Mouse (Mus musculus): ENCODE measurements around the gene Rnf185. TPM values are rescaled to one million over a fixed set of nuclear protein-coding genes. Genes with fewer than 3 reads are reported as not detected.

The Rnf185 gene
- polyA plus RNA-seq, 1 experiment from 2014 or later, result 39.5 TPM

DNA sequence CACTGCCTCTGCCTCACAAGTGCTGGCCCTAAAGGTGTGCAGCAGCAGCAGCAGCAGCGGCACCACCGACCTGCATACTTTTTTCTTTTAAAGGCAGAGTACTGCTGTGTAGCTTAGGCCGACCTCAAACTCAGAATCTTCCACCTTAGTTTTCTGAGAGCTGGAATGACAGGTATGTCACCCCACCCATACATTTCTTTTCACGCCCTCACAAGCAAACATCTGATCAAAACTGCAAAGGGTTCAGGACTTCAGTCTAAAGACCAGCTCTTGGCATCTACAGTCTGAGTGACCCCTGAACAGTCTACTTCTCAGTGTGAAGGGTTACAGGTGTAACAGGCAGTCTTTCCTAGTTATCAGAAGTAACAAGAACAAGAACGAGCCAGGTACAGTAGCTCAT is 61.4 kb downstream of the Rnf185 start:
- Histone ChIP-seq H3K4me2 (replicated peaks) (no peak overlapping the region), H3K36me3 (no peaks in the 10 kb centered on the region; the same call in 1 of the 2 replicates), H3K9ac (no peak overlapping the region), H3K4me1 (0 out of 2 replicates have a peak, but pooled peaks cover 3% of the 10 kb centered on the region), H3K4me3 (no peak overlapping the region), H3K9me3 (no peaks in the 10 kb centered on the region), H3K27ac (no peak overlapping the region), H3K27me3 (no peaks in the 10 kb centered on the region)
- ATAC-seq (ENCODE audit: insufficient number of reproducible peaks, insufficient read depth, low FRiP score, low TSS enrichment), result no peak
- WGBS, result 89% methylated on average over 5 of the region's 5 CpGs

DNA sequence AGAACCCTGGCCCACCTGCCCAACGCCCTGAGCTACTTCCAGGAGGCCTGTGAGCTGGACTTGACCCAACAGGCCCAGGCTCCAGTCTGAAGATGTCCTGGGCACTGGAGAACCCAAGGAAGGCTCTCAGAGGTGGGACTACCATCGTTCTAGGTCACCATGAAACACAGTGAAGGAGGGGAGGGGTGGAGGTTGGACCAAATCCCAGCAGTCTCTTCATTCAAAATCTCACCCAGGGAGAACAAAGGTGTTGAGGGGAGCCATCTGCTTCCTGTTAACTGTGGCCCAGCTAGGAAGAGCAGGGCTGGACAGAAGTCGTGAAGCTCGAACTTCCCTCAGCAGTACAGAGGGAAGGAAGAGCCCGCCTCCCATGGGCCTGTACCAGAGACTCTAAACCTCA is 62.2 kb downstream of the Rnf185 start:
- no peaks in the 10 kb centered on the region for H3K9me3 ChIP-seq
- H3K4me1 ChIP-seq, result 0 out of 2 replicates have a peak, but pooled peaks cover 3% of the 10 kb centered on the region
- ATAC-seq (ENCODE audit: insufficient number of reproducible peaks, insufficient read depth, low FRiP score, low TSS enrichment), result no peak
- H3K27me3 ChIP-seq, result no peaks in the 10 kb centered on the region
- WGBS, result 57% methylated on average over 5 of the region's 5 CpGs
- no peak overlapping the region for H3K4me2 ChIP-seq (replicated peaks)
- no peak overlapping the region for H3K27ac ChIP-seq
- H3K9ac ChIP-seq, result no peak overlapping the region
- no peaks in the 10 kb centered on the region for H3K36me3 ChIP-seq
- no peak overlapping the region for H3K4me3 ChIP-seq

DNA sequence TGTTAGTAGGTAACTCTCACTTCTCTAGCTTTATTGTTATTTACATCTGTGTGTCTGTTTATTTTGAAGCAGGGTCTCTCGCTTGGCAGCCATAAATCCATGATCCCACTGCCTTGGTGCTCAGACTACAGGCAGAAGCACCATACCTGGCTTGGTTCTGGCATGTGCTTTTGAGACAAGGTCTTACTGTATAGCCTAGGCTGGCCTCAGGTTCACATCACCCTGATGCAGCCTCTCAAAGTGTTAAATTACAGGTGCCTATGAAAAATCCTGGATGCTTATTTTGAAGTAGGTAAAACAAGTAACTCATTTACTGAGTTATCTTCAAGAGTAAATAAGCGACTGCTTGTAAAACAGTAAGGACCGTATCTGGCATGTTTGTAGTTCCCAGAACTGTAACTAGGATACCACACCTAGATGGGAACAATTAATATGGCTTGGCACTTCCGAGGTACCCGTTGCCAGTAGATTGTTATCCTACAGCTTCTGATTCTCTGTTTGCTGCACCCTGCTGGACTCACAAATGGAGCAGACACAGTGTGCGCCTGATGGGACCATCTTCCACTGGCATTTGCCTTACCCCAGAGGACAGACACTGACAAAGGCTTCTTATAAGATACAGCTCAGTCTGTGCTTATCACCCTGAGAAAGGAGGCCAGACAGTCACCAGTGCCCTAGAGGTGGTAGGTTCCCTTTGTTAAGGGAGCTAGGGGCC is 64.5 kb downstream of the Rnf185 start:
- 0 out of 2 replicates have a peak, but pooled peaks cover 3% of the 10 kb centered on the region for H3K36me3 ChIP-seq
- no peak overlapping the region for H3K9ac ChIP-seq
- no peaks in the 10 kb centered on the region for H3K4me1 ChIP-seq
- no peak overlapping the region for H3K4me2 ChIP-seq (replicated peaks)
- H3K4me3 ChIP-seq, result no peak overlapping the region
- 85% methylated on average over 6 of the region's 6 CpGs for WGBS
- no peak overlapping the region for H3K27ac ChIP-seq
- no peaks in the 10 kb centered on the region for H3K27me3 ChIP-seq
- no peak for ATAC-seq (ENCODE audit: insufficient number of reproducible peaks, insufficient read depth, low FRiP score, low TSS enrichment)
- H3K9me3 ChIP-seq, result no peaks in the 10 kb centered on the region

DNA sequence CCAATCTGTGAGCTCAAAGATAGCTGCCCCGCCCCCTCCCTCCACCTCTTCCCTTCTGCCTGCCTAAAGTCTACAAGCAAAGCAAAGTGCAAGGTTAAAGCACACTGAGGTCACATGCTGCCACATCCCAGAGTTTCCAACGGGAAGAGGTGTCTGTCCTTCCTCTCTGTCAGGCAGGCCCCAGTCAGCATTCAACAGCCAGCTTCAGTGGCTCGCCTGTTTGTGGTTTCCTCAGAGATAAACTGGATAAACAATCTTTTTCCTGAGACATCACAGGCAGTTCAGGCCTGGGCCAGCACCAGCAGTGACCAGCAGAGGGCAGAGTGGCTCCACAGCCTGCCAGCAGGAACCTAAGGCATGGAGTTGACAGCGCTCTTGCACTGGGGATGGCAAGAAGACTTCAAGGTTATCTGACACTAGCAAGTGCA is 65.2 kb downstream of the Rnf185 start:
- Histone ChIP-seq H3K9ac (no peak overlapping the region), H3K9me3 (no peaks in the 10 kb centered on the region), H3K4me2 (replicated peaks) (no peak overlapping the region), H3K4me3 (no peak overlapping the region), H3K27me3 (no peaks in the 10 kb centered on the region), H3K36me3 (0 out of 2 replicates have a peak, but pooled peaks cover 4% of the 10 kb centered on the region), H3K4me1 (no peaks in the 10 kb centered on the region), H3K27ac (no peak overlapping the region)
- ATAC-seq (ENCODE audit: insufficient number of reproducible peaks, insufficient read depth, low FRiP score, low TSS enrichment), result no peak
- 24% methylated on average over 4 of the region's 4 CpGs for WGBS

DNA sequence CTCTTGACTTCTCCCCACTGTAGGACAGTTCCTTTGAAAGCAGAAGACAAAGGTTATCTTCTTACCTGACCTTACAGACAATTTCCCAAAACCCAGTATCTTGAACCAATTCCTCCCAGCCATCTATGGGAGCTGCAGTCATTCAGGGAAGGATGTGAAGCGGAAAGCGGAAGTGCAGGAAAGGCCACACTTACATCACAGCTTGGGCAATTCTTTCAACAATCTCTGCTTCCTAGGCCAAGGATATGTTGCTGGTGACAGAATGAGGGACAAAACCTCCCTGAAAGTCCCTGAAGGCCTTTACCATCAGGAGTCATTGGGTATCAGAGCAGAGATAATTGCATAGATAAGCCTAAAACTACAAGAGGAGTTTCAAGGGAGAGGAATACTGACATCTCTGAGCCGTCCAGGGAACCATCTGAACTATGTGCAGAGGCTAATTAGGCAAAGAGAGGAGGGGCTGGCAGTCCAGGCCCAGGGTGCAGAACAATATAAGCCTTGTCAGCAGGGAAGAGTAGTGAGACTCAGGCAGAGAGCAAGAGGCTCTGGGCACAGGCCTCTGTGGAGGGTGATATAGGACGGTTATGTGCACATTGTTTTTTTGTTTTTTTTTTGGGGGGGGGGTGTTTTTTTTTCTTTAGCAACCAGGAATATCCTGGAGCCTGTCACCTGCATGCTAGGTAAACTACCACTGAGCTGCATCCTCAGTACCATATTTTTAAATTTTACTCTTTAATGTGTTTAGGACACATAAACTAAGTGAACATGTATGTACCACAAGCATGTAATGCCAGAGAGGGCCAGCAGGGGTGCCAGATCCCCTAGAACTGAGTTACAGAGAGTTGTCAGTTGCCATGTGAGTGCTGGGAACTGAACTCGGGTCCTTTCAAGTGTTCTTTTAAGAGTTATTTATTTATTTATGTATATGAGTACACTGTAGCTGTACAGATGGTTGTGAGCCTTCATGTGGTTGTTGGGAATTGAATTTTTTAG is 69.3 kb downstream of the Rnf185 start:
- no peak for ATAC-seq (ENCODE audit: insufficient number of reproducible peaks, insufficient read depth, low FRiP score, low TSS enrichment)
- 67% methylated on average over 5 of the region's 5 CpGs for WGBS
- no peak overlapping the region for H3K27ac ChIP-seq
- no peaks in the 10 kb centered on the region for H3K4me1 ChIP-seq
- peaks cover 8% of the 10 kb centered on the region; the same call in 1 of the 2 replicates for H3K36me3 ChIP-seq
- H3K9me3 ChIP-seq, result no peaks in the 10 kb centered on the region
- no peak overlapping the region for H3K4me3 ChIP-seq
- no peaks in the 10 kb centered on the region for H3K27me3 ChIP-seq
- H3K9ac ChIP-seq, result no peak overlapping the region
- no peak overlapping the region for H3K4me2 ChIP-seq (replicated peaks)

DNA sequence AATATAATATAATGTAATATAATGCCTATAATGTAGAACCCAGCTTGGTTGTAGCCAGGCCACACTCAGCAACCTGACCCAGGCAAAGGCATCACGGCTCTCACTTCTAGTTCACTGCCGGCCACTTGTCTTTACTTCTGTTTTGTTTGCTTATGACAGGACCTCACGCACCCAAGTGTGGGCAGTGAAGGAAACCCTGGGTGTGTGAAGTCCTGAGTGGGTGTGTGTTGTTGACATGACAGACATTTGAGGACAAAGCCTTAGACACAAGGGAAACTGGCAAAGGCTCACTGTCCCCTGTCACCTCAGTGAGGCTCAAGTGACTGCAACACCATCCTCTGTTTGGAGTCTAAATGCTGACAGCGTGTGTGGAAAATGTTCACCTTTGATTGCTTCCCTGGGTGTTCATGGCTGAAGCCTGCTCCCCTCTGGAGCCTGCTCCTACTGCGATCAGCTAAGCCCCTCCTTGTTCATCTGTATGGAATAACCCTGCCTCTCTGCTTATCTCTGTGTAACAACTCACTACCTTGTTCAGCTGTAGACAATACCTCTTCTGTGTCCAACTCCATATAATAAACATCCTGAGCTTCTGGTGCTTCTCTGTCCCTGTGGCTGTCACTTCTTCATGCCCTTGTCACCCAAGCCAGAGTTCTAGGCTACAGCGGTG is 70.9 kb downstream of the Rnf185 start:
- Histone ChIP-seq H3K4me3 (no peak overlapping the region), H3K9ac (no peak overlapping the region), H3K27me3 (no peaks in the 10 kb centered on the region), H3K9me3 (no peaks in the 10 kb centered on the region), H3K36me3 (peaks cover 8% of the 10 kb centered on the region; the same call in 1 of the 2 replicates), H3K27ac (no peak overlapping the region), H3K4me2 (replicated peaks) (no peak overlapping the region), H3K4me1 (no peaks in the 10 kb centered on the region)
- ATAC-seq (ENCODE audit: insufficient number of reproducible peaks, insufficient read depth, low FRiP score, low TSS enrichment), result no peak
- WGBS, result 94% methylated on average over 6 of the region's 6 CpGs

DNA sequence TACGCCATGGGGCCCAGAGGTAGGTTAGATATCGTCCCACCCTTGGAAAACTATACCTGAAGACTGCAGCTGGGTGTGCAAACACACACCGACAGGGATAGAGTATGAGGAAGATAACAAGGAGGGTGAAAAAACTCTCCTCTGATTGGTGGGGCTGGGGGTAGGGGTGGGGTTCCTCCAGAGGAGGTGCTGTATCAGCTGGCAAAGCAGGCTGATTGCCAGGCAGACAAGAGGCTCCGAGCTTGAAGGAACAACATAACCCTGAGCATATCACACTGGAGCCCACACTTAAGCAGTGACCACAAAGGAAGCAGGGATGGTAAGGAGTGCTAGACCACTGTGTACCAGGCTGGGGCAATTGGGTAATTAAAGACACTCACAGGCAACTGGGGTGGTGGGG is 72.7 kb downstream of the Rnf185 start:
- Histone ChIP-seq H3K27me3 (no peaks in the 10 kb centered on the region), H3K4me2 (replicated peaks) (no peak overlapping the region), H3K36me3 (peaks cover 8% of the 10 kb centered on the region; the same call in 1 of the 2 replicates), H3K9me3 (no peaks in the 10 kb centered on the region), H3K27ac (no peak overlapping the region), H3K9ac (no peak overlapping the region), H3K4me3 (no peak overlapping the region), H3K4me1 (peaks cover 9% of the 10 kb centered on the region)
- WGBS, result 84% methylated on average over 4 of the region's 4 CpGs
- no peak for ATAC-seq (ENCODE audit: insufficient number of reproducible peaks, insufficient read depth, low FRiP score, low TSS enrichment)

DNA sequence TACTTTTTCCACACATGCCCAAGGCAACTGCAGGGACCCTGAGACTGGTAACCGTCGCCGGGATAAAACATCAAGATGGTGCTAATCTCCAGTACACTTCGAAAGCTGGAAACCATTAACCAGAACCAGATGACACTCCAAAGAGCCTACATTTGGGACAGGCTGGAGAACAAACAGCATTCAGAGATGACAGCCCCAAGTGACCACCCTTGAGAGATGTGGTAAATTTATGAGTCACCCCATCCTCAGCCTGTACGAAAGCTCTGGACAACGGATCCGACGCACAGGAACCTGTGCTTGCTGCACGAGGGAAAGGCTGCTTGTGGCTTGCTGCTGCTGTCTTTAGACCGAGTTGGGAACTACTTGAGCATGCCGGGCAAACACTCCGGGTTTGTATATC is 77.4 kb downstream of the Rnf185 start:
- WGBS, result 37% methylated on average over 12 of the region's 12 CpGs
- no peaks in the 10 kb centered on the region for H3K36me3 ChIP-seq
- ATAC-seq (ENCODE audit: insufficient number of reproducible peaks, insufficient read depth, low FRiP score, low TSS enrichment), result no peak
- H3K27me3 ChIP-seq, result no peaks in the 10 kb centered on the region
- H3K9me3 ChIP-seq, result no peaks in the 10 kb centered on the region
- peaks cover 40% of the 10 kb centered on the region for H3K4me1 ChIP-seq
- H3K27ac ChIP-seq, result peak overlapping the region; percentile 86
- H3K4me2 ChIP-seq (replicated peaks), result peak overlapping the region; percentile 37
- H3K9ac ChIP-seq, result no peak overlapping the region; the same call in 1 of the 2 replicates
- H3K4me3 ChIP-seq, result 0 out of 2 replicates have a peak overlapping the region, but pooled peaks have one; percentile 13

DNA sequence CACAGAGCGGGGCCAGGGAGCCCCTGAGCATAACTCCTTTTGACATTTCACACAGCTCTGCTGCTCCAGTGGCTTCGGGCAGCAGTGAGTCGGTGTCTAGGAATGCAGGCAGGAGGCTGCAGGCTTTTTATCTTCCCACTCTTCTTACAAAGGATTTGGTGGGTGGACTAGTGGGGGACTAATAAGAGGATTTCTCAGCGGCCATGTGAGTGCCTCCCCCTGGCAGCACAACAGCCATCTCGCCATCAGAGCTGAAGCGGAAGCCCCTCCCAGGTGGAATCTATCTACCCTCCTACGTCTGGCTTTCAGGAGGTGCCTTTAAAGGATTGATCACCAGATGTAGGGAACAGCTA is 77.9 kb downstream of the Rnf185 start:
- H3K4me1 ChIP-seq, result peaks cover 42% of the 10 kb centered on the region
- H3K4me2 ChIP-seq (replicated peaks), result peak overlapping the region; percentile 37
- 0 out of 2 replicates have a peak overlapping the region, but pooled peaks have one; percentile 13 for H3K4me3 ChIP-seq
- peak overlapping the region; percentile 86 for H3K27ac ChIP-seq
- no peaks in the 10 kb centered on the region for H3K27me3 ChIP-seq
- peak overlapping the region; percentile 19; the same call in 1 of the 2 replicates for H3K9ac ChIP-seq
- H3K9me3 ChIP-seq, result no peaks in the 10 kb centered on the region
- 8% methylated on average over 7 of the region's 7 CpGs for WGBS
- peak; percentile 22; the same call in 1 of the 2 replicates for ATAC-seq (ENCODE audit: insufficient number of reproducible peaks, insufficient read depth, low FRiP score, low TSS enrichment)
- no peaks in the 10 kb centered on the region for H3K36me3 ChIP-seq

DNA sequence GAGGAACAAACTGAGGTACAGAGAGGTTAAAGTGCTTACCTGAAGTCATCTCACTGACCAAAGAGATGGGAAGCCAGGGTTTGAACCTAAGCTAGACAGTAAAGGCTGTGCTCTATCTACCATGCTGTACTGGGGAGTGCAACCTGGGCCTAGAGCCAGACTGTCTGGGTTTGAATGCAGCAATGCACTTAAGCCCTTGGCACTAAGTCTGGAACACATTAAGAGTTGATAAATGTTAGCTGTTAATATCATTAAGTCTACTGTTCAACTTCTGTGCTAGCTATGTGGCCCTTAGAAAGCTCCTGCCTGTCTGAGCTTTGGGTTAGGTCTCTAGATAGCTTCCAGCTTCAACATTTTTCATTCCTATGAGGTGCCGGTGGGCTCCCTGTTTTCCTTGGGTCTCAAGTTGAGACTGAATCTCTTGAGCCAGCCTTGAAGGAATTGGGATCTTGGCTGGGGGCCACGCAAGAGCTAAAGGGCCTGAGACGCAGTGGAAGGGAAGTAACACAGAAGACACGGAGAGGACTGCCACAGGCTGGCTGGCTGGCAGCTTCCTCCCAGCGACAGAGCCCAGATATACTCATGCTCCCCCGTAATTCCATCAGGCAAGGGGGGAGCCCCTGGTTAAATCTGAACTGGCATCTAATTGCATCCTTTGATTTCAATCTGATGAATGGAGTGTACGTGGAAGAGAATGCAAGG is 78.4 kb downstream of the Rnf185 start:
- H3K36me3 ChIP-seq, result no peaks in the 10 kb centered on the region
- no peak overlapping the region for H3K4me3 ChIP-seq
- H3K9ac ChIP-seq, result peak overlapping the region; percentile 19; the same call in 1 of the 2 replicates
- no peaks in the 10 kb centered on the region for H3K27me3 ChIP-seq
- ATAC-seq (ENCODE audit: insufficient number of reproducible peaks, insufficient read depth, low FRiP score, low TSS enrichment), result no peak
- H3K9me3 ChIP-seq, result no peaks in the 10 kb centered on the region
- WGBS, result 21% methylated on average over 7 of the region's 7 CpGs
- peaks cover 42% of the 10 kb centered on the region for H3K4me1 ChIP-seq
- peak overlapping the region; percentile 86 for H3K27ac ChIP-seq
- peak overlapping the region; percentile 37 for H3K4me2 ChIP-seq (replicated peaks)

Data from embryonic facial prominence, embryonic 12.5 days (tissue).